Mouse (Mus musculus): ENCODE measurements at regions not wholly inside any gene's neighbourhood (a gene's known extent, or its start where the extent isn't known, plus 50 kb on each side); places are given as distances from the start of the nearest gene placed in this dataset.

DNA sequence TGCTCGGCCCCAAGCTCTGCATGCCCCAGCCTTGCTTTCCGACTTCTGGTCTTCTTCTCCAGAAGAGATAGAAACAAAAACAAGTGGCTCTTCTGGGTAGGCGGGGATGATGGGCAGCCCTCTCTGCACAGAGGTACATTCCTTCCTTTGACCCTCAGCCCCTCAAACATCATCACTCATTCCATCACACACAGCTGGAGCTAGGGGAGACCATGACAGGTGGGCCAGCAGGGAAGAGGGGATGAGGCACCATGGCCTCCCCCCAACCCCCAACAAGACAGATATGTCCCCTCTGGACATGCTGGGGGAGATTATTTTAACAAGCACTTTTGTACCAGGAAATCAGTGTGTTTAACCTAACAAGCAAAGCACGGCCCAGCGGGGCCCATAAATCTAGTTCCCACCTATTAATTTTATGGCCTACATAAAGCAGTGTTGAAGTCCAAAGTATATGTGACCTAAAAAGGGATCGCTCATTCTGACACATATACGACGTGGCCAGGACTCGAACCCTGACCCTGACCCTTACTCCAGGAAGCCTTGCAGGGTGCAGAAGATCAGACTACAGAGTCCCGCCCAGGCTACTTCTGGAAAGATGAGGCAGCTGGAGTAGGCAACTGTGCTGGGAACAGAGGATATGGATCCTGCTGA is 183.7 kb downstream of the Cyp26b1 start:
- TF ChIP-seq CTCF (IDR thresholded peaks at IDR 0.05; ENCODE audit: low read depth), result no peak
- TF ChIP-seq EP300 (IDR thresholded peaks at IDR 0.05; ENCODE audit: low read depth), result no peak
